Mouse (Mus musculus) olfactory bulb, adult 2 months (tissue): ENCODE results near the gene Meis2.

Experiments
- CTCF ChIP-seq: fragments of 200-500 bp; IDR thresholded peaks from 2 replicates; pipeline ENCODE4 v1.5.1; 2012; ENCODE audit warnings: low read depth, mild to moderate bottlenecking, low read length, moderate library complexity; ENCODE audit not compliant: insufficient read depth
- POLR2A ChIP-seq: fragments of 200-500 bp; IDR thresholded peaks from 2 replicates; pipeline ENCODE4 v1.6.1; 2012; ENCODE audit warnings: mild to moderate bottlenecking, low read depth, low read length, moderate library complexity; ENCODE audit not compliant: insufficient read depth

- TF ChIP-seq CTCF (no peak), POLR2A (no peak)
Measured at GRCm38 (mm10) chr2:115939849-115940248, 125.8 kb downstream of the Meis2 start.
